Mouse (Mus musculus) gastrocnemius, adult 2 months (tissue): ENCODE results near the gene Ifi47. TPM values are rescaled to one million over a fixed set of nuclear protein-coding genes. Genes with fewer than 3 reads are reported as not detected.
A peak's percentile ranks its signal among the peaks of the same experiment; 100 is the strongest.

ENCODE experiments used
- DNase-seq: peaks from one replicate; pipeline ENCODE4 v3.0.0; 2022
- H3K27ac ChIP-seq: fragments of 200-600 bp; 2 replicates; pipeline ENCODE4 v1.8.1; 2022; ENCODE audit warnings: mild to moderate bottlenecking
- H3K4me3 ChIP-seq: fragments of 200-600 bp; 2 replicates; pipeline ENCODE4 v1.8.1; 2022; ENCODE audit warnings: mild to moderate bottlenecking, moderate library complexity
- CTCF ChIP-seq: fragments of 200-600 bp; IDR thresholded peaks from 2 replicates; pipeline ENCODE4 v1.8.1; 2022; ENCODE audit warnings: antibody characterized with exemption, mild to moderate bottlenecking, moderate library complexity
- intact Hi-C: fragments of 180-260 bp; cut with DNase I; formaldehyde crosslinking; loops from one replicate; pipeline ENCODE4 v1.15.1; 2025
- total RNA-seq, 2 experiments: library from RNA; stranded (reverse); gene quantifications; 2 replicates each; pipeline ENCODE4 v1.2.3; 2021

The Ifi47 gene
- total RNA-seq, 2 experiments from 2014 or later, result 0.84 TPM

- H3K4me3 ChIP-seq, result no peak overlapping the region
- intact Hi-C loops, result no loop called here
- no peak for DNase-seq
- no peak overlapping the region for H3K27ac ChIP-seq
- no peak for TF ChIP-seq CTCF
These were observed 15.7 kb downstream of the Ifi47 start for GRCm38 (mm10) chr11:49092053-49092586.

GRCm38 (mm10) chr11:49092786-49093185, 16.4 kb downstream of the Ifi47 start:
- DNase-seq, result no peak
- intact Hi-C loops, result no loop called here
- Histone ChIP-seq H3K27ac (no peak overlapping the region), H3K4me3 (no peak overlapping the region)
- no peak for TF ChIP-seq CTCF

GRCm38 (mm10) chr11:49093861-49094660, 17.7 kb downstream of the Ifi47 start:
- no peak for DNase-seq
- no peak overlapping the region for H3K27ac ChIP-seq
- TF ChIP-seq CTCF, result no peak
- intact Hi-C loops, result no loop called here
- no peak overlapping the region for H3K4me3 ChIP-seq

GRCm38 (mm10) chr11:49095367-49095766, 19.0 kb downstream of the Ifi47 start:
- no peak for DNase-seq
- no peak for TF ChIP-seq CTCF
- Histone ChIP-seq H3K27ac (no peak overlapping the region), H3K4me3 (no peak overlapping the region)
- intact Hi-C loops, result no loop called here

- H3K4me3 ChIP-seq, result no peak overlapping the region
- H3K27ac ChIP-seq, result no peak overlapping the region
- intact Hi-C loops, result no loop called here
- DNase-seq, result no peak
- no peak for TF ChIP-seq CTCF
These were observed 24.0 kb downstream of the Ifi47 start for GRCm38 (mm10) chr11:49100409-49100808.

- Histone ChIP-seq H3K4me3 (no peak overlapping the region), H3K27ac (no peak overlapping the region)
- intact Hi-C loops, result no loop called here
- TF ChIP-seq CTCF, result no peak
- DNase-seq, result no peak
These were observed 25.1 kb downstream of the Ifi47 start for GRCm38 (mm10) chr11:49101500-49101899.

- Histone ChIP-seq H3K4me3 (no peak overlapping the region), H3K27ac (no peak overlapping the region)
- intact Hi-C loops, result loop anchor here (1.0 kb wide), 1 partner anchor 229 kb away; no protein-coding TSS in a partner anchor
- peak; percentile 88 for TF ChIP-seq CTCF
- peak; percentile 88 for DNase-seq
These were observed 26.8 kb downstream of the Ifi47 start for GRCm38 (mm10) chr11:49103047-49103693.

GRCm38 (mm10) chr11:49105752-49106151, 29.4 kb downstream of the Ifi47 start:
- intact Hi-C loops, result loop anchor here (5.0 kb wide), 1 partner anchor 333 kb away; no protein-coding TSS in a partner anchor
- TF ChIP-seq CTCF, result peak; percentile 8; the same call in 1 of the 2 replicates
- Histone ChIP-seq H3K4me3 (no peak overlapping the region), H3K27ac (no peak overlapping the region)
- no peak for DNase-seq

GRCm38 (mm10) chr11:49107650-49108537, 31.5 kb downstream of the Ifi47 start:
- Histone ChIP-seq H3K27ac (no peak overlapping the region), H3K4me3 (no peak overlapping the region)
- intact Hi-C loops, result loop anchor here (5.0 kb wide), 1 partner anchor 336 kb away; no protein-coding TSS in a partner anchor
- no peak for DNase-seq
- no peak for TF ChIP-seq CTCF

GRCm38 (mm10) chr11:49108833-49109232, 32.4 kb downstream of the Ifi47 start:
- intact Hi-C loops, result loop anchor here (5.0 kb wide), 1 partner anchor 337 kb away; no protein-coding TSS in a partner anchor
- peak; percentile 66 for TF ChIP-seq CTCF
- DNase-seq, result peak; percentile 22
- Histone ChIP-seq H3K27ac (no peak overlapping the region), H3K4me3 (no peak overlapping the region)

GRCm38 (mm10) chr11:49111000-49111399, 34.6 kb downstream of the Ifi47 start:
- TF ChIP-seq CTCF, result no peak
- Histone ChIP-seq H3K27ac (no peak overlapping the region), H3K4me3 (no peak overlapping the region)
- intact Hi-C loops, result no loop called here
- no peak for DNase-seq

GRCm38 (mm10) chr11:49112624-49113219, 36.3 kb downstream of the Ifi47 start:
- H3K27ac ChIP-seq, result no peak overlapping the region
- no peak for DNase-seq
- H3K4me3 ChIP-seq, result no peak overlapping the region
- intact Hi-C loops, result no loop called here
- no peak for TF ChIP-seq CTCF
